Mouse (Mus musculus): ENCODE measurements around the gene Tbc1d9. TPM values are rescaled to one million over a fixed set of nuclear protein-coding genes. Genes with fewer than 3 reads are reported as not detected.

Gene Tbc1d9
- polyA plus RNA-seq, 1 experiment from 2014 or later = 0.41 TPM

DNA sequence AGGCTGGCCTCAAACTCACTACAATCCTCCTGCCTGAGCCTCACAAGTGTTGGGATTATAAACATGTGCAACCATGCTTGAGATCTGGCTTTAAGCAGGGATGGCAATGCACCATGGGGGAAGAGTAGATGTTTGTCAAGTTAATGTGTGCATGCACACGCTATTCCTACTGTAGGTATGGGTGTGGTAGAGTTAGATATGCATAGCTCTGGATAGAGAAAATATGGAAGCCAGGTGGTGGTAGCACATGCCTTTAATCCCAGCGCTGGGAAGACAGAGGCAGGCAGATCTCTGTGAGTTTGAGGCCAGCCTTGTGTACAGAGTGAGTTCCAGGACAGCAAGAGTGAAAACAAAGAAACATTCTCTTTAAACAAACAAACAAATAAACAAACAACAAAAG lies 52.7 kb downstream of the Tbc1d9 start:
- Histone ChIP-seq H3K4me2 (ENCODE audit: low read depth, low read length) (no peak overlapping the region), H3K9ac (replicated peaks) (no peak overlapping the region), H3K27me3 (ENCODE audit: insufficient read depth, low read length) (no peaks in the 10 kb centered on the region), H3K36me3 (replicated peaks; ENCODE audit: insufficient read depth, low read length) (no peaks in the 10 kb centered on the region), H3K4me3 (ENCODE audit: low read depth, low read length) (no peak overlapping the region), H3K4me1 (ENCODE audit: insufficient read depth) (peaks cover 18% of the 10 kb centered on the region), H3K9me3 (ENCODE audit: low read length) (no peaks in the 10 kb centered on the region), H3K27ac (ENCODE audit: low read depth) (no peak overlapping the region)
- TF ChIP-seq CTCF (IDR thresholded peaks at IDR 0.05; ENCODE audit: low read depth) (no peak), EP300 (IDR thresholded peaks at IDR 0.05; ENCODE audit: low read depth) (no peak)
- 77% methylated on average over 2 of the region's 2 CpGs for WGBS (ENCODE audit: insufficient replicate concordance)
- no peak for DNase-seq
- no peak for ATAC-seq

GRCm38 (mm10) chr8:83219392-83219791 lies 54.2 kb downstream of the Tbc1d9 start:
- Histone ChIP-seq H3K27me3 (ENCODE audit: insufficient read depth, low read length) (no peaks in the 10 kb centered on the region), H3K36me3 (replicated peaks; ENCODE audit: insufficient read depth, low read length) (no peaks in the 10 kb centered on the region), H3K9ac (replicated peaks) (no peak overlapping the region), H3K9me3 (ENCODE audit: low read length) (no peaks in the 10 kb centered on the region), H3K4me1 (ENCODE audit: insufficient read depth) (peaks cover 18% of the 10 kb centered on the region), H3K4me2 (ENCODE audit: low read depth, low read length) (no peak overlapping the region), H3K27ac (ENCODE audit: low read depth) (no peak overlapping the region), H3K4me3 (ENCODE audit: low read depth, low read length) (no peak overlapping the region)
- DNase-seq = no peak
- no peak for TF ChIP-seq EP300 (IDR thresholded peaks at IDR 0.05; ENCODE audit: low read depth)
- WGBS (ENCODE audit: insufficient replicate concordance) = 83% methylated on average over 8 of the region's 8 CpGs
- ATAC-seq = no peak

DNA sequence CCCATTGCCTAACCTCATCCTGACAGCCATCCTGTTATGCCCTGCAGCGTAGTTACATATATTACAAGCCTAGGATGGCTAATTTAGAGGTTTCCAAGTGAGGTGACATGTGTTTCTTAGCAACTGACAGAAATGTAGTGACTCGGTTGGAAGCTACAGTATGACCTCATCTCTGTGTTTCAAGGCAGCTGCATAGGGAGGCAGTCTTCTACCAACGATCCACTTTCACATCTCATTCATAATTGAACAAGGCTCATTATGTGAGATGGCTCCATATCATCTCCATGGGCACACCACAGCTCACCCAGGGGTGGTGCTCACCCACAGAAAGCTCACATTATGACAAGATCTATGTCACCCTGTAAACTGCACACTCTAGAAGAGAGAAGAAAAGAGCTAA lies 55.6 kb downstream of the Tbc1d9 start:
- no peak overlapping the region for H3K9ac ChIP-seq (replicated peaks)
- no peak overlapping the region for H3K4me3 ChIP-seq (ENCODE audit: low read depth, low read length)
- no peaks in the 10 kb centered on the region for H3K27me3 ChIP-seq (ENCODE audit: insufficient read depth, low read length)
- 76% methylated on average over 3 of the region's 3 CpGs for WGBS (ENCODE audit: insufficient replicate concordance)
- DNase-seq (no peak), ATAC-seq (no peak)
- no peak overlapping the region for H3K4me2 ChIP-seq (ENCODE audit: low read depth, low read length)
- H3K27ac ChIP-seq (ENCODE audit: low read depth) = no peak overlapping the region
- H3K4me1 ChIP-seq (ENCODE audit: insufficient read depth) = peaks cover 9% of the 10 kb centered on the region
- no peaks in the 10 kb centered on the region for H3K36me3 ChIP-seq (replicated peaks; ENCODE audit: insufficient read depth, low read length)
- no peaks in the 10 kb centered on the region for H3K9me3 ChIP-seq (ENCODE audit: low read length)
- no peak for TF ChIP-seq EP300 (IDR thresholded peaks at IDR 0.05; ENCODE audit: low read depth)
- no peak for TF ChIP-seq CTCF (IDR thresholded peaks at IDR 0.05; ENCODE audit: low read depth)

GRCm38 (mm10) chr8:83224754-83225416 lies 59.7 kb downstream of the Tbc1d9 start:
- DNase-seq = no peak
- H3K4me3 ChIP-seq (ENCODE audit: low read depth, low read length) = no peak overlapping the region
- H3K9ac ChIP-seq (replicated peaks) = no peak overlapping the region
- TF ChIP-seq CTCF (IDR thresholded peaks at IDR 0.05; ENCODE audit: low read depth) (no peak), EP300 (IDR thresholded peaks at IDR 0.05; ENCODE audit: low read depth) (no peak)
- no peaks in the 10 kb centered on the region for H3K4me1 ChIP-seq (ENCODE audit: insufficient read depth)
- no peak overlapping the region for H3K4me2 ChIP-seq (ENCODE audit: low read depth, low read length)
- no peaks in the 10 kb centered on the region for H3K27me3 ChIP-seq (ENCODE audit: insufficient read depth, low read length)
- 78% methylated on average over 5 of the region's 5 CpGs for WGBS (ENCODE audit: insufficient replicate concordance)
- no peak overlapping the region for H3K27ac ChIP-seq (ENCODE audit: low read depth)
- no peaks in the 10 kb centered on the region for H3K36me3 ChIP-seq (replicated peaks; ENCODE audit: insufficient read depth, low read length)
- H3K9me3 ChIP-seq (ENCODE audit: low read length) = no peaks in the 10 kb centered on the region
- ATAC-seq = no peak

DNA sequence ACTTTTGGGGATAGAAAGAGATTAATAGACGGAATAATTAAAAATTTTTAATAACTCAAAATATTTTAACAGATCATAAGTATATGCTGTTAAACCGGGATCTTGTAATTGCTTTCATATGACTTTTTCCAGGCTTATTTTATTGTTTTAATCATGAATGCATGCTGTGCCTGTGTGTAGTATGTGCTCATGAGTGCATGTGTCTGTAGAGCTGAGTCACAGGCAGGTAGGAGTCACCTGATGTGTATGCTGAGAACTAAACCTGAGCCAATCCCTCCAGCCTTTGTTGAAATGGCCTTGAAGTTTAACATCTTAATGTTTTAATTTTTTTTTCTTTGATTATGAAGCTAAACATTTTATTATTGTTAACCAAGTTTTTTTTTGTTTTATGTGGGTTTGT lies 60.4 kb downstream of the Tbc1d9 start:
- H3K9me3 ChIP-seq (ENCODE audit: low read length) = no peaks in the 10 kb centered on the region
- ATAC-seq (no peak), DNase-seq (no peak)
- no peaks in the 10 kb centered on the region for H3K36me3 ChIP-seq (replicated peaks; ENCODE audit: insufficient read depth, low read length)
- H3K27ac ChIP-seq (ENCODE audit: low read depth) = no peak overlapping the region
- H3K9ac ChIP-seq (replicated peaks) = no peak overlapping the region
- H3K4me3 ChIP-seq (ENCODE audit: low read depth, low read length) = no peak overlapping the region
- H3K4me2 ChIP-seq (ENCODE audit: low read depth, low read length) = no peak overlapping the region
- TF ChIP-seq CTCF (IDR thresholded peaks at IDR 0.05; ENCODE audit: low read depth) (no peak), EP300 (IDR thresholded peaks at IDR 0.05; ENCODE audit: low read depth) (no peak)
- H3K27me3 ChIP-seq (ENCODE audit: insufficient read depth, low read length) = no peaks in the 10 kb centered on the region
- no peaks in the 10 kb centered on the region for H3K4me1 ChIP-seq (ENCODE audit: insufficient read depth)
- WGBS (ENCODE audit: insufficient replicate concordance) = 78% methylated on average over 2 of the region's 2 CpGs

DNA sequence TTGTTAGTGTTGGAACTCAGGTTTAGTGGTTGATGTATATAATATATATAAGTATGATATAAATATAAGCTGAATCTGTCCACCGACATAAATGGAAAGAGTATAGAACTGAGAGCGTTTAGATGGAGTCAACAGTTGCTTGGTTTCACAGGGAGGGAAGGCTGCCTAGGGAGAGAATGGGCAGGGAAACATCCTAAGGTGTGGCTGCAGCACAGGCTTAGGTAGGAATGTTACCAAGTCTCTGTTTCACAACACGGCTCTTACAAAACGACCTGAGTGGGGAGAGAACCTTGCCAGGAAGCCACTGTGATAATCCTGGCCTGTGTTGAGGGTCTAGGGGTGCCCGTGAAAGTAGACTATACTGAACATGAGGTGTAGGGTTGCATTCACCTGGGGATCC lies 62.2 kb downstream of the Tbc1d9 start:
- ATAC-seq (no peak), DNase-seq (no peak)
- Histone ChIP-seq H3K4me2 (ENCODE audit: low read depth, low read length) (no peak overlapping the region), H3K9me3 (ENCODE audit: low read length) (no peaks in the 10 kb centered on the region), H3K36me3 (replicated peaks; ENCODE audit: insufficient read depth, low read length) (no peaks in the 10 kb centered on the region), H3K4me3 (ENCODE audit: low read depth, low read length) (no peak overlapping the region), H3K9ac (replicated peaks) (no peak overlapping the region), H3K27ac (ENCODE audit: low read depth) (no peak overlapping the region), H3K4me1 (ENCODE audit: insufficient read depth) (no peaks in the 10 kb centered on the region), H3K27me3 (ENCODE audit: insufficient read depth, low read length) (no peaks in the 10 kb centered on the region)
- no peak for TF ChIP-seq CTCF (IDR thresholded peaks at IDR 0.05; ENCODE audit: low read depth)
- no peak for TF ChIP-seq EP300 (IDR thresholded peaks at IDR 0.05; ENCODE audit: low read depth)
- WGBS (ENCODE audit: insufficient replicate concordance) = 71% methylated on average over 5 of the region's 5 CpGs

DNA sequence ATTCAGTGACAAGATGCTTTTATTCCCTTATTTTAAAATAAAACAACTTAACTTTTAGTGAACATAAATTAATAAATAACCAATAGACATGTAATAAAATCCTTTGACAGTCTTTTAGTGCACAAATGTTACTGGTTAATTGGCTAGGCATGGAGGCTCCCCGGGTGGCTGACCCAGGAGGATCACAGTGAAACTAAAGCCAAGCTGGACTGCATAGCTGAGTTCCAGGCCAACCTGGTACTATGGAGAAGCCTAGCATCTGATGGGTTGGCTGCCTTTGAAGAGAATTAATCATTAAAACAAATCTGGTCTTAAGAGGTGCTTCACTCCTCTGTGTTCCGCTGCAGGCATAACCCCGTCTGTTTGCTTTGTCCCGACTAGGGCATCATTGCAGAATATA lies 67.9 kb downstream of the Tbc1d9 start:
- TF ChIP-seq CTCF (IDR thresholded peaks at IDR 0.05; ENCODE audit: low read depth) (no peak), EP300 (IDR thresholded peaks at IDR 0.05; ENCODE audit: low read depth) (no peak)
- H3K27me3 ChIP-seq (ENCODE audit: insufficient read depth, low read length) = no peaks in the 10 kb centered on the region
- ATAC-seq (no peak), DNase-seq (no peak)
- H3K4me2 ChIP-seq (ENCODE audit: low read depth, low read length) = no peak overlapping the region
- H3K4me3 ChIP-seq (ENCODE audit: low read depth, low read length) = no peak overlapping the region
- H3K9ac ChIP-seq (replicated peaks) = no peak overlapping the region
- no peak overlapping the region for H3K27ac ChIP-seq (ENCODE audit: low read depth)
- no peaks in the 10 kb centered on the region for H3K4me1 ChIP-seq (ENCODE audit: insufficient read depth)
- no peaks in the 10 kb centered on the region for H3K36me3 ChIP-seq (replicated peaks; ENCODE audit: insufficient read depth, low read length)
- 76% methylated on average over 4 of the region's 4 CpGs for WGBS (ENCODE audit: insufficient replicate concordance)
- no peaks in the 10 kb centered on the region for H3K9me3 ChIP-seq (ENCODE audit: low read length)
